In the genomic region with DNA sequence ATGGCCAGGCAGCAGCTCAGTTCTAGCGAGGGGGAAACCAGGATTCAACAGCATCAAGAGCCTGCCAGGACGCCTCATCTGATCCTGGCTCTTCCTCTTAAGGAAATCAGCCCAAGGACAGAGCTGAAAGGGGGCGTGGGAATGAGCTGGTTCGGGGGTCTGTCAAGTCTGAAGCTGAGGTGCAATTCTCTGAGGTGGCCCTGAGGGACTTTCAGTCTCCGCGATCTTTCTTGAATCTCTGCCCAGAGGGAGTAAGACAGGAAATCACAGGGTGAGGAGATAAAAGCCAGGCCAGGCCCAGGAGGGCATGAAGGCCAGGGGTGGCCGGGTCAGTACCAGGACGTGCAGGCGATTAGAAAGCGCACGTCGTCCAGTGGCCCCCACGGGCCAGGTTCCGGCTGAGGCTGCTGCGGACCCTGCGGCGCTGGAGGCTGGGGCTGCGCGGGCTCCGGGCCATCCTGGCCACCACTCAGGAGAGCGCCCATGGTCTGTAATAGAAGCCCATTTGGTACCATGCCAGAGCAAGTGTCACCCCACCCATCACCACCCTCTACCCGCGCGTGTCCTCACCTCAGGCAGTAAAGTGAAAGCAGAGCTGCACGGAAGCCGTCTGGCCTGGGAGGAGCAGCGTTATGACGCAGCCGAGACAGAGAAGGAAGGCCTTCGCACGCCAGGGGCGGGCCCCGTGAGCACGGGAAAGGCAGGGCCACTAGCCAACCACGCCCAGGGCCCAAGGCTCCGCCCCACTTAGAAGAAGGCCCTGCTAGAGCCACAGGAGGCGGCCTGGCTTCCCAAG, we compare ENCODE assay signal across 8 mouse cellular contexts. TPM values are rescaled to one million over a fixed set of nuclear protein-coding genes. Genes with fewer than 3 reads are reported as not detected.
DNase-seq lines count a peak whose midpoint lies in the region; ATAC-seq lines count a peak whose summit lies in the region.

No protein-coding gene starts in this region.

- H3K27ac ChIP-seq in hindbrain, embryonic 15.5 days (replicated peaks), result peak overlapping the region; percentile 80

- peak overlapping the region; percentile 58 for H3K4me3 ChIP-seq in hindbrain, embryonic 15.5 days

- H3K27me3 ChIP-seq in hindbrain, embryonic 15.5 days, result no peaks in the 10 kb centered on the region

- WGBS in hindbrain, embryonic 15.5 days, result 1% methylated on average over 37 of the region's 37 CpGs

- H3K4me2 ChIP-seq in hindbrain, embryonic 15.5 days, result peak overlapping the region; percentile 83

- H3K4me1 ChIP-seq in hindbrain, embryonic 15.5 days (replicated peaks), result peaks cover 26% of the 10 kb centered on the region

- peak overlapping the region; percentile 77 for H3K9ac ChIP-seq in hindbrain, embryonic 15.5 days

- peak; percentile 92 for DNase-seq in R1 (ENCODE audit: low read depth, low spot score)
- DNase-seq in cerebellum, postnatal 25 days, result peak; percentile 91 to 94
- DNase-seq in frontal cortex, postnatal 36 days (ENCODE audit: low spot score in 2 of 2), result peak; percentile 91 to 94
- peak; percentile 93 for DNase-seq in left cerebral cortex, adult 11 months (ENCODE audit: low spot score)
- DNase-seq in lung, postnatal 4 days, result peak; percentile 97
- peak; percentile 72 for DNase-seq in retina, postnatal 7 days (ENCODE audit: low read depth, low spot score)
- peak; percentile 81 for DNase-seq in urinary bladder, adult 2 months (ENCODE audit: low spot score)

- H3K36me3 ChIP-seq in hindbrain, embryonic 15.5 days, result peaks cover 47% of the 10 kb centered on the region

- ATAC-seq in hindbrain, embryonic 15.5 days (ENCODE audit: low FRiP score, low read depth), result peak; percentile 92

- H3K9me3 ChIP-seq in hindbrain, embryonic 15.5 days, result no peaks in the 10 kb centered on the region

RNA-seq across cellular contexts. Expression of a gene that starts 0.4 kb away (rescaled TPM):
- polyA plus RNA-seq in hindbrain, embryonic 15.5 days (2015; fragmentation: Nextera tagmentation; extraction: Ambion mirVana), result 39.1 and 42.7 TPM in 2 replicates
- polyA plus RNA-seq in urinary bladder, adult 2 months (2012; rRNA removed), result 42.8 and 48.4 TPM in 2 replicates

RNA-seq across cellular contexts. Expression of a gene that starts 7.9 kb away (rescaled TPM):
- 148 and 155 TPM in 2 replicates for polyA plus RNA-seq in hindbrain, embryonic 15.5 days (2015; fragmentation: Nextera tagmentation; extraction: Ambion mirVana)
- 63.3 and 65.9 TPM in 2 replicates for polyA plus RNA-seq in urinary bladder, adult 2 months (2012; rRNA removed)

RNA-seq across cellular contexts. Expression of a gene that starts 15.9 kb away (rescaled TPM):
- 0.45 and 0.82 TPM in 2 replicates for polyA plus RNA-seq in hindbrain, embryonic 15.5 days (2015; fragmentation: Nextera tagmentation; extraction: Ambion mirVana)
- polyA plus RNA-seq in urinary bladder, adult 2 months (2012; rRNA removed), result 2.6 and 3.7 TPM in 2 replicates

RNA-seq across cellular contexts. Expression of a gene that starts 43.7 kb away (rescaled TPM):
- polyA plus RNA-seq in hindbrain, embryonic 15.5 days (2015; fragmentation: Nextera tagmentation; extraction: Ambion mirVana), result 18.9 and 19.6 TPM in 2 replicates
- polyA plus RNA-seq in urinary bladder, adult 2 months (2012; rRNA removed), result 0.04 and 0.09 TPM in 2 replicates

Comparison
In these comparisons a context has a peak if more than half of its experiments do, and no peak if none do; other contexts are left out.
1. Peak in every context shown above with its lines: DNase-seq, ATAC-seq, H3K4me3 ChIP-seq and H3K27ac ChIP-seq.